Comparison of ENCODE assay signal across 32 mouse cellular contexts in genomic region chr16:38978546-38978945, GRCm38 (mm10).
"Had no signal": no experiment of that assay in that cellular context is flagged by ENCODE, and none has a peak within 500 bp of the region (broad histone marks: within the 10 kb centered on the region; RNA-seq: fewer than 3 reads in every experiment).

No protein-coding gene starts in this region.

- H3K27me3 ChIP-seq: heart, embryonic 13.5 days; heart, embryonic 15.5 days; hindbrain, embryonic 12.5 days; hindbrain, embryonic 13.5 days; hindbrain, embryonic 15.5 days; intestine, embryonic 15.5 days had no signal

- H3K27ac ChIP-seq: heart, embryonic 13.5 days; heart, embryonic 15.5 days; hindbrain, embryonic 10.5 days; hindbrain, embryonic 12.5 days; hindbrain, embryonic 13.5 days; hindbrain, embryonic 14.5 days; hindbrain, embryonic 15.5 days; hindbrain, postnatal 0 days; intestine, embryonic 15.5 days; kidney, embryonic 15.5 days; kidney, postnatal 0 days; left cerebral cortex, adult 2 months had no signal

- H3K36me3 ChIP-seq: heart, embryonic 13.5 days; heart, embryonic 15.5 days; hindbrain, embryonic 10.5 days; hindbrain, embryonic 12.5 days; hindbrain, embryonic 13.5 days; hindbrain, embryonic 15.5 days; intestine, embryonic 15.5 days; kidney, embryonic 15.5 days had no signal

- H3K4me3 ChIP-seq: heart, embryonic 13.5 days; heart, embryonic 15.5 days; hindbrain, embryonic 10.5 days; hindbrain, embryonic 12.5 days; hindbrain, embryonic 13.5 days; hindbrain, embryonic 15.5 days; intestine, embryonic 15.5 days; kidney, embryonic 15.5 days; left cerebral cortex, adult 2 months had no signal

- H3K9me3 ChIP-seq: heart, embryonic 13.5 days; heart, embryonic 15.5 days; hindbrain, embryonic 10.5 days; hindbrain, embryonic 12.5 days; hindbrain, embryonic 13.5 days; hindbrain, embryonic 15.5 days; intestine, embryonic 15.5 days; kidney, embryonic 15.5 days had no signal

- H3K4me2 ChIP-seq: heart, embryonic 11.5 days; heart, embryonic 13.5 days; heart, embryonic 15.5 days; hindbrain, embryonic 12.5 days; hindbrain, embryonic 13.5 days; hindbrain, embryonic 14.5 days; hindbrain, embryonic 15.5 days; intestine, embryonic 15.5 days; kidney, embryonic 15.5 days had no signal

- H3K4me1 ChIP-seq: heart, embryonic 15.5 days; intestine, embryonic 15.5 days had no signal

- ATAC-seq: hindbrain, embryonic 16.5 days; hindbrain, postnatal 0 days; inflammation-experienced regulatory T-cells, adult 6 months; intestine, embryonic 15.5 days; intestine, embryonic 16.5 days; intestine, postnatal 0 days had no signal

- DNase-seq: heart, postnatal 10 days; heart, postnatal 36 days; heart, postnatal 4 days; kidney, adult 11 months; kidney, adult 18-20 months; kidney, adult 2 months; kidney, adult 8-10 months; kidney, adult 9 months; kidney, postnatal 10 days; kidney, postnatal 14 days; kidney, postnatal 25 days; kidney, postnatal 36 days; kidney, postnatal 4 days; layer of hippocampus, adult 9-11 months; layer of hippocampus, postnatal 36 days had no signal

- H3K9ac ChIP-seq: heart, embryonic 13.5 days; heart, embryonic 15.5 days; hindbrain, embryonic 12.5 days; hindbrain, embryonic 13.5 days; hindbrain, embryonic 14.5 days; hindbrain, embryonic 15.5 days; intestine, embryonic 15.5 days; kidney, embryonic 15.5 days had no signal
